Mouse (Mus musculus) cortical plate, adult 2 months (tissue): Measurements from ENCODE around the gene Sox10. TPM values are rescaled to one million over a fixed set of nuclear protein-coding genes. Genes with fewer than 3 reads are reported as not detected.

Experiments
- H3K27ac ChIP-seq: fragments of 200-500 bp; 2 replicates; pipeline ENCODE4 v1.5.1; 2012; ENCODE audit warnings: low read length, control low read depth, inconsistent platforms; ENCODE audit not compliant: insufficient read depth
- H3K4me1 ChIP-seq: fragments of 200-500 bp; 2 replicates; pipeline ENCODE4 v1.6.1; 2011; ENCODE audit warnings: low read length; ENCODE audit not compliant: control insufficient read depth, insufficient read depth
- H3K4me3 ChIP-seq: fragments of 200-500 bp; 2 replicates; pipeline ENCODE4 v1.5.1; 2011; ENCODE audit warnings: mild to moderate bottlenecking, low read length, control low read depth; ENCODE audit not compliant: insufficient read depth
- CTCF ChIP-seq: fragments of 200-500 bp; IDR thresholded peaks from 2 replicates; pipeline ENCODE4 v1.5.1; 2011; ENCODE audit warnings: mild to moderate bottlenecking, control low read depth, low read length; ENCODE audit not compliant: insufficient read depth; ENCODE audit errors: extremely low read depth
- POLR2A ChIP-seq: fragments of 200-500 bp; IDR thresholded peaks from 2 replicates; pipeline ENCODE4 v1.6.1; 2011; ENCODE audit warnings: mild to moderate bottlenecking, low read length, control low read depth; ENCODE audit not compliant: insufficient read depth; ENCODE audit errors: extremely low read depth
- polyA plus RNA-seq: library from polyadenylated mRNA; depleted of rRNA; stranded (reverse); fragments of >200 nt; gene quantifications from 2 replicates; pipeline ENCODE4 v1.2.3, GENCODE M21; 2012; rRNA removed

Gene Sox10
- polyA plus RNA-seq, 1 experiment, result 69.3 TPM

- Histone ChIP-seq H3K4me3 (peak overlapping the region; percentile 81), H3K27ac (no peak overlapping the region), H3K4me1 (no peaks in the 10 kb centered on the region)
- TF ChIP-seq POLR2A (no peak), CTCF (no peak)
Observed at GRCm38 (mm10) chr15:79110031-79110430, 55.0 kb downstream of the Sox10 start.

DNA sequence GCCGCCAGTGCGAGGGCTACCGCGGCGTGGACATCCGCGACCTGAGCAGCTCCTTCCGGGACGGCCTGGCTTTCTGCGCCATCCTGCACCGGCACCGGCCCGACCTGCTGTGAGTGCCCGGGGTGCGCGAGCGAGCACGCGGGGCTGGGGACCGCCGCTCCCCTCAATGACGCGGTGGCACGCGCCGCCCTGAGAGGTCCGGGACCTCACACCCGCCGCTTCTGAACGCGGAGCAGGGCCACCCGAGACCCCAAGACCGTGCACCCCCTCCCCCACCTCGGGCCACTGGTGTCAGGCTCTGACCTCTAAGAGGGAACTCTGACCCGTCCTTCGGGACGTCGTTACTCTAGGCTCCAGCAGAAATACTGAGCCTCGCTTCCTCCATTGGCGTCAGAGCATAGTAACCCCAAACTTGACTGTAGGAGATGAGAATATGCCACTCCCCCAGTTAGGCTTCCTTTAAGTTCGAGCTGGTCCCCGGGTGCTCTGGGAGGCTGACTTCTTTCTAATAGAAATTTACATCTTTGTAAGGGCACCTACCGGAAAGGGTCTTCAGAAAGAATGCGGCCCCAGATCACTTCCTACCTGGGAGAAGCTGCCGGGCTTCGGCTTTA, 55.6 kb downstream of the Sox10 start:
- TF ChIP-seq CTCF (no peak), POLR2A (0 out of 2 replicates have a peak, but pooled peaks have one; percentile 6)
- H3K4me3 ChIP-seq, result peak overlapping the region; percentile 81
- no peaks in the 10 kb centered on the region for H3K4me1 ChIP-seq
- H3K27ac ChIP-seq, result peak overlapping the region; percentile 97

DNA sequence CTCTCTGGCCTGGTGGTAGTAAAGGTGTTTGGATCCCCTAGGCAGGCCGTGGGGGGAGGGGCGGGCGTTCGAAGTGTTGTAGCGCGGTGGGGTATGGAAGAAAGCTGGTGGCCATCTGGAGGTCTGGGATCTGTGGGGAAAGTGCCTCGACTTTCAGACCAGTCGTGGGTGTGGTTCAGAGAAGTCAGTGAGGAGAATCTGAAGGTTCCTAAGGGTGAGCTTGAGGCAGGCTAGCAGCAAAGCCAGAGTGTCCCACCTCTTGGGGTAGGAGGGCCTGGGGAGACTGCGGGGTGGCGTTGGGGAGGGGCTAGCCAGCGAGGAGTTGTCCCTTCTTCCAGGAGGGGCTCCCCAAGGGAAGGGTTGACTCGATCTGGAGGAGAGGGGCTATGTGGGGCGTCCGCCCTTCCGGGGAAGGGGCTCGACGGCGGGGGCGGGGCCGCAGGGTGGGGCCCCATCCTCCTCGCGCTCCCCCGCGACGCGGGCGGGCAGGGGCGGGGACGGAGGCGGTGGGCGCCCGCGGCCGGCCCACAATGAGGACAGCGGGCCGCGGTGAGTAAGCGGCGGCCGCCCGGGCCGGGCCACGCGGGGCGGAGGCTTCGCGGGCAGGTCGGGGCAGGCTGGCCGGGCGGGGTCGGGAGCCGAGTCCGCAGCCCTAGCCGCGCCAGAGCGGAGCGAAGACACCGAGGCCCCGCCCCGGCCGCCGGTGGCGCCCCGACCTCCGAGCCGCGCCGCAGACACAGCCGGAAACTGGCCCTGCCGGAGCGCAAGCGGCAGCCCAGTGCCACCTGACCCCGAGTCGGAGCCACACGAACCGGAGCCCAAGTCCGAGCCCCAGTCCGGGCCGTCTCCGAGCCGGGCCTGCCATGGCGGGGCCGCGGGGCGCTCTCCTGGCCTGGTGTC, 56.4 kb downstream of the Sox10 start, which contains the start of gene Micall1:
TSS of gene Micall1 (plus strand) at position 478 of the 900 bp plus-strand sequence.
- Histone ChIP-seq H3K4me1 (no peaks in the 10 kb centered on the region), H3K4me3 (peak within 1 kb of the TSS; percentile 81)
- TF ChIP-seq CTCF, result no peak
- 0 out of 2 replicates have a peak, but pooled peaks have one; percentile 10 for TF ChIP-seq POLR2A

DNA sequence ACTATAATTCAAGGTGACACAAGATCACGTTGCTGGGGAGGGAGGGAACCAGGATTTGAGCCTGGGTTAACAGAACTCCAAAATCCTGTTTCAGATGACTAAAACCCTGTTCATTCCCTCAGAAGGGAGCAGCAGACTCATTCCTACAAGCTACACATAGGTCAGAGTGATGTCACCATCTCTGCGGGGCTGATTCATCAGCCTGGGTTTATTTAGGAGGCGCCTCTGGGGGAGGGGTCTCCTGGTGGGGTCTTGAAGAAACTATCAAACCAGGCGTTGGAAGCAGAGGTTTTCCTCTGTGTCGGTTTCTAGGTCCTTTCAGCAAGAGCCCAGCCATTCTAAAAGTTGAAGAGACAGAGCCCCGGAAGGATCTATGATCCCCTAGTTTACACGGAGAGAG, 57.1 kb downstream of the Sox10 start:
- peak overlapping the region; percentile 81; the same call in 1 of the 2 replicates for H3K4me3 ChIP-seq
- no peak overlapping the region for H3K27ac ChIP-seq
- TF ChIP-seq CTCF (no peak), POLR2A (no peak)
- peaks cover 3% of the 10 kb centered on the region; the same call in 1 of the 2 replicates for H3K4me1 ChIP-seq

More for the DNA sequence above, 56.4 kb downstream of the Sox10 start, which contains the start of gene Micall1:
- H3K27ac ChIP-seq, result peak within 1 kb of the TSS; percentile 97

- TF ChIP-seq POLR2A (no peak), CTCF (no peak)
- Histone ChIP-seq H3K4me3 (no peak overlapping the region), H3K27ac (no peak overlapping the region), H3K4me1 (peaks cover 3% of the 10 kb centered on the region; the same call in 1 of the 2 replicates)
Observed at GRCm38 (mm10) chr15:79105804-79106203, 59.2 kb downstream of the Sox10 start.

Other genes with a start within 250 kb of the Sox10 start
- 42.9 and 44.4 TPM in 2 replicates for gene Lgals1, start 238.5 kb downstream of the Sox10 start, polyA plus RNA-seq
- gene Nol12, start 230.3 kb downstream of the Sox10 start, polyA plus RNA-seq, result 38.9 and 39.5 TPM in 2 replicates
- gene Triobp, start 217.5 kb downstream of the Sox10 start, polyA plus RNA-seq, result 10.3 and 11.0 TPM in 2 replicates
- gene H1f0, start 136.8 kb downstream of the Sox10 start, polyA plus RNA-seq, result 109 and 124 TPM in 2 replicates
- gene Galr3, start 123.4 kb downstream of the Sox10 start, polyA plus RNA-seq, result 0.26 and 0.38 TPM in 2 replicates
- gene Ankrd54, start 102.3 kb downstream of the Sox10 start, polyA plus RNA-seq, result 26.5 and 28.2 TPM in 2 replicates
- 86.8 and 93.0 TPM in 2 replicates for gene Eif3l, start 90.1 kb downstream of the Sox10 start, polyA plus RNA-seq
- 25.0 and 27.6 TPM in 2 replicates for gene Micall1, start 56.3 kb downstream of the Sox10 start, polyA plus RNA-seq
- gene Polr2f, start 24.2 kb downstream of the Sox10 start, polyA plus RNA-seq, result 131 and 134 TPM in 2 replicates
- gene 1700088E04Rik, start 24.0 kb downstream of the Sox10 start, polyA plus RNA-seq, result 16.5 and 17.1 TPM in 2 replicates
- gene Pick1, start 63.9 kb upstream of the Sox10 start, polyA plus RNA-seq, result 82.6 and 90.5 TPM in 2 replicates
- gene Gm49486, start 64.2 kb upstream of the Sox10 start, polyA plus RNA-seq, result 0.72 and 1.2 TPM in 2 replicates
- gene Slc16a8, start 89.5 kb upstream of the Sox10 start, polyA plus RNA-seq, result 0.15 TPM in 1 of 2 replicates, not detected in the other
- gene Baiap2l2, start 120.3 kb upstream of the Sox10 start, polyA plus RNA-seq, result 4.6 and 4.7 TPM in 2 replicates
- 27.4 and 28.9 TPM in 2 replicates for gene Pla2g6, start 163.2 kb upstream of the Sox10 start, polyA plus RNA-seq
- 0.71 and 0.78 TPM in 2 replicates for gene Maff, start 181.4 kb upstream of the Sox10 start, polyA plus RNA-seq
- 69.6 and 75.6 TPM in 2 replicates for gene Tmem184b, start 238.3 kb upstream of the Sox10 start, polyA plus RNA-seq